Mouse (Mus musculus) CD4-positive, CD25-positive, alpha-beta regulatory T cell, adult 2 months (primary cell): ENCODE data around the gene Fam102a.

Source experiments
- DNase-seq: peaks from one replicate; pipeline ENCODE4 v3.0.0-alpha.2; 2012; ENCODE audit warnings: low read depth, low spot score

Fam102a gene

DNA sequence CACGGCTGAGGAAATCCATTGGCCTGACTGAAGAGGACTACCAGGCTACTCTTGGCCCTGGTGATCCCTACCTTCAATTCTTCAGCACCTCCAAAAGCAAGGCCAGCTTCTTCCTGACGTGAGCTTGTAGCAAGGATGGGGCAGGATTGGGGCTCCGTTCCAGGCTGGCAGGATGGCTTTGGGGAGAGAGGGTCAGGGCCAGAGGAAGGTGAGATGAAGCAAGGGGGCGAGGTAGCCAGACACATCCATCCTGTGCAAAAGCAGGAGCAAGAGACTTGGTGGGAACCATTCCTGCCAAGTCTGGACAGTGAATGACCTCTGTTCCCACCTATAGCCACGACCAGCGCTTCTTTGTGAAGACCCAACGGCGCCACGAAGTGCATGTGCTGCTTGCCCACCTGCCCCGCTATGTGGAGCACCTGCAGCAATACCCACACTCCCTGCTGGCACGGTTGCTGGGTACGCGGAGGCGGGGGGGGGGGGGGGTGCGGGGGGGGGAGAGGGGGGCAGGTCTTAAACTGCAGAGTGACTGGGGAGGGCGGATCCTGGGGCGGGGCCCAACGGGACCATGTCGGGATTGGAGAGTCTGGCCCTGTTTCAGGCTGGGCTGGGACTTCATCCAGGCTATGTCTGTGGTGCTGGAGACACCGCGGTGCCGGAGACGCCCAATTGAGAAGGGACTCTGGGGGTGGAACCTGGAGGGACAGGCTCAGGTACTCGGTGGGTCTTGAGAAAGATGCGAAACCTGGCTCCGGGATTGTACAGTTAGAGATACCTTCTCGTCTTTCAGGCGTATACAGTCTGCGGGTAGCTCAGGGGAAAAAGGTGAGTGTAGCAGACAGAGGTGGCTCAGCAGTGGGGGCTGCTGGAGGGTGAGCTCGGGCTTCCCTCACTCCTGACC, 43.3 kb downstream of the Fam102a start:
- no peak for DNase-seq

- DNase-seq = no peak
Measured at GRCm38 (mm10) chr2:32581450-32582095, 46.4 kb downstream of the Fam102a start.

DNA sequence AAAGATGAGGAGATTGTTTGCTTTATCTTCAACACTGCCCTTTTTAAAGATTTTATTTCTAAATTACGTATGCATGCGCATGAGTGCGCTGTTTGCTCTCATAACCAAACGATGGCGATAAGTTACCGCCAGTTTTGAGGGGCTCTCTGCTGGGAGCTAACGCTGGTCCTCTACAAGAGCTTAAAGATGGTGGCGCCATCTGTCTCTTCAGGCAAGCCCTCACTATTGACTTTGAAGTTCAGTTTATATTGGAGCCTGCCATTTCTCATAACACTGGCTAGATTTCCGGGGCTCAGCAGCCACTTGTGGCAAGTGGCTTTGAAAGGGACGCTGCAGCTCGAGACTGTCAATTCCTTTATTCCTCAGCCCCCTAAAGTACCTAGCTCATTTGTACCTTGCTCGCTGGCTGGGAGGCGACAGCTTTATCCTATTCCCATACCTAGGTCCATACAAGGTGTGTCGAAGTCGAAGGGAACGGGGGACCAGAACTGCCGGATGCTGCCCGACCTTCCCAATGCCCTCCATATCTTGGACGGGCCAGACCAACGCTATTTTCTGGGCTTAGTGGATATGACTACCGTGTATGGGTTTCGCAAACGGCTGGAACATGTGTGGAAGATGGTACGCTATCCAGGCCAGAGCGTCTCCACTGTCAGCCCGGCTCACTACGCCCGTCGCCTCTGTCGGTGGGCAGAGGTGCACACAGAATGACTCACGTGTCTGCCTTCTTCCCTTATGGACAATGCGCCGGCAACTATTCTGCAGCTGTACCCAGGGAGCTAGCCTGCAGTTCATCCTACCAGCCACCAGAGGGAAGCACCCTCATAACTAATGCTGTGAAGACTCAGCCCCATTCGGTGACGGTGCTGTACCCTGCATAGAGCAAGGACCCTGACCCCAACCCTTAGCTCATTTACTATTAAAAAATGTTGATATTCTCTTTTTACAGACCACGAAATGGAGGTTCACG, 48.0 kb downstream of the Fam102a start:
- DNase-seq = peak; percentile 89

DNA sequence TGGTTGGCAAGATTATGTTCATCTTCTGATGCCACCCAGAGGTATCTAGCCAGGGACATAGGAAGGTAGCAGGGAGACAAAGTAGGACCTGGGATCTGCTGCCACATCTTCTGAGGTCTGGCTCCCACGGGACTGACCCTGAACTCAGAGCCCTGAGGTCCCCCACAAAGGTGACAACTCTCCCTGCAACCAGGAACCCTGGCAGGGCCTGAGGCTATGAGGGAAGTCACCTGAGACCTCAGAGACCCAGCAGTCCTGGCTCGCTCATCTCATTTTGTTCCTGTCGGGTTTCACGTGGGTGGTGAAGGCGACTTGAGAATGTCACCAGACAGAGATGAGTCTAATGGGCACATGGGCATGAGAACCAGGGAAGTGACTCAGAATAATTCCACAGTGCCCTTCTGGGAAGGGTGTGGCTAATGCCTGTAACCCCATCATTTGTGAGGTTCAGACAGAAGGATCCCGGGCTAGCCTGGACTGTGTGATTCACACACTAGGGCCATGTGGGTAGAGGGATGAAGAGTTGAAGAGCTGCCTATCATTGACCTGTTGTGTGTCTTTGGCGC, 50.1 kb downstream of the Fam102a start:
- DNase-seq = no peak

GRCm38 (mm10) chr2:32586871-32587351, 51.8 kb downstream of the Fam102a start, which contains the start of gene St6galnac4:
Gene St6galnac4, plus strand, starts transcription at chr2:32587095.
- peak; percentile 98 for DNase-seq

DNA sequence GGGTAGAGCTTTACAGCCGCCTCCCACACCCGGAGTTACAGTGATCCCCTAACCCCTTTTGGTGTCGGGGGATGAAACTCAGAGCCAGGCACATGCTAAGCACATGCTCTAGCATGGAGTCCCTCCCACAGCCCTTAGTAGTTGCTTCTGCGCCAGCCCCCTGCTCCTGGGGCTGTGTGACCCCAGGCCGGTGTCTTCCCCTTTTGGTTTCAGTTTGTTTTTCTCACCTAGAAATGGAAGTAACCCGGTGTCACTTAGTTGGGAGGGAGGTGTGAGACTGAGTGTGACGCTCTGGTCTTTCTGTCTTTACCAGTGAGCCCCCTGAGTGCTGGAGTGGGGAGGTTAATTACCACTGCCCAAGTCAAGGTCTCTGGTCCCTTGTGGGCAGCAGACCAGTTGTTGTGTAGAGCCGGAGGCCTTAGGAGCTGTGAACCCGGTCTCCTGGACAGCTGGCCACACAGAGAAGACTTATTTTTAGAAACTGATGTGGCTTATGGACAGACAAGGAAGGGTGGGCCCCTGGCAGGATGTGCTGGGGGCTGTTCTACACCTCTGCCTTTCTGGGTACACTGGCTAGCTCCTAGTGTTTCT, 52.7 kb downstream of the Fam102a start:
- peak; percentile 71 for DNase-seq

DNA sequence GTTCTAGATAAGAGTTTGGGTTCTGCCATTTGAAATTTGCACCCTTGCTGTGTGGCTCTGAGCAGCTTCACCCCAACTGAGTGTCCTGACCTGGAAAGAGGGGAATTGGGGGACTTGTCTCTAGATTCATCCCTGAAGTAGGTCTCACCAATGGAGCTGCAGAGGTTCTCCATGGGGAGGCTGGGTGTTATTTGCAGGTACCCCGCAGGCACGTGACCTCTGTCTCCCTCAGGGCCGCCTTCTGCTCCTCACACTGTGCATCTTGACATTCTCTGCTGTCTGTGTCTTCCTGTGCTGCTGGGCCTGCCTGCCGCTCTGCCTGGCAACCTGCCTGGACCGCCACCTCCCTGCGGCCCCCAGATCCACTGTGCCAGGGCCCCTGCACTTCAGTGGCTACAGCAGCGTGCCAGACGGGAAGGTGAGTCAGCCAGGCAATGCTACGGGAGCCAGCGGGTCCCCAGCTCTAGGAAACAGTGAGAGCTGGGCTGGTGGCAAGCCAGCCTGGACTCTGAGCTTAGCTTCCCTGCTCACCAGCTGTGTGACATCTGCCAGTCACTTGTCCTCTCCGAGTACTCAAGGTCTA, 54.2 kb downstream of the Fam102a start:
- DNase-seq = no peak

GRCm38 (mm10) chr2:32590224-32590623, 55.1 kb downstream of the Fam102a start:
- no peak for DNase-seq

DNA sequence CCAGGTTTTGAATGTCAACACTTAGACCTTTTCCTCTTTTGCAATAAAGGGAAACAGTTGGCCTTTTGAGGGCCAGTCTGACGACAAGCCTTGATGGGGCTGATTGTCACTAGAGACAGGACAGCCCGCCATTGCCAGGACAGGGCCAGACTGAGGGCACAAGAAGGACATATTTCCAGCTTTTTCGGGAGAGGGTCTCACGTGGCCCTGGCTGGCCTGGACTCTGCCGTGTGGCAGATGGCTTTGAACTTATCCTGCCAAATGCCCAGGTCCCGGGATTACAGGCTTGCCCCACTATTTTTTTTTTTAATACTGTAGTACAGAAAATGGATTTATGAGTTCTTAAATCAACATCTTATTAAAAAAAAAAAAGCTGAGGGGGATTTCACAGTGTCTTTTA, 56.1 kb downstream of the Fam102a start:
- no peak for DNase-seq

GRCm38 (mm10) chr2:32596725-32597124, 61.6 kb downstream of the Fam102a start:
- DNase-seq = no peak

DNA sequence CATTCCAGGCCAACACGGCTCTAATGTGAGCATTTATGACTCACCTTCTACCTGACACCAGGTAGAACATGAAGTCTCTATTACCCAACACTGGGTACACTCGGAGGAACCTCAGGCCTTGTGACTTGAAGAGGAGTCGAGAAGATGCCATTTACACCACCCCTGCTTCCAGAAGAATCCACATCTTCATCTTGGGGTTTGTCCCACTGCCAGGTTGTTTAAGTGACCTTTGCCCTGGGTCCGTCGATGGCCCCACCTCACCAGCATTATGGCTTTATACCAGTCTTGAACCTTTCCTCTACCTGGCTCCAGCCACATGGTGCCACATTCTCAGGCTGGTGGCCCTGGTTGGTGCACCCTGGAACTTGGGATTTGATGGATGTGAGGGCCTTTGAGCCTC, 62.1 kb downstream of the Fam102a start:
- no peak for DNase-seq

DNA sequence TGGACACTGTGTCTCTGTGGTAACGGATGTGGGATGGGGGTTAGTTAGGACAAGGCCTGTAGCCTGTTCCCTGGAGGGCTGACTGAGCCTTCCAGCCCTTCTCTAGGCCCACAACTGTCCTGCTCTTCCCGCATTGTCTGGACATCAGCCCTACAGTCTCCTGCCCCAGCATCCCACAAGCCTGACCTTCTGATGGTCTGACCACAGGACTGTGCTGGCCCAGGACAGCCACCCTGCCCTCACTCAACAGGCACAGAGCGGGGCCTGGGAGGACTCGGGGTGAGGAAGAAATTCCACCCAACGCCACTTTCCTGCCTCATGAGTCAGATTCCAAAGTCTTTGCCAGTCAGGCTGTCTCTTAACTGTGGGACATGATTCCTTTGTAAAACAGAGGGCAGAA, 62.6 kb downstream of the Fam102a start:
- no peak for DNase-seq

- no peak for DNase-seq
Measured at GRCm38 (mm10) chr2:32598506-32598905, 63.4 kb downstream of the Fam102a start.

GRCm38 (mm10) chr2:32599409-32599808, 64.3 kb downstream of the Fam102a start, which contains the start of gene St6galnac6:
Gene St6galnac6, plus strand, starts transcription at chr2:32599709.
- DNase-seq = no peak

GRCm38 (mm10) chr2:32601417-32602065, 66.4 kb downstream of the Fam102a start:
- peak; percentile 68 for DNase-seq

- peak; percentile 91 for DNase-seq
Measured at GRCm38 (mm10) chr2:32602600-32603054, 67.5 kb downstream of the Fam102a start.

- DNase-seq = no peak
Measured at GRCm38 (mm10) chr2:32604631-32605030, 69.5 kb downstream of the Fam102a start.

DNA sequence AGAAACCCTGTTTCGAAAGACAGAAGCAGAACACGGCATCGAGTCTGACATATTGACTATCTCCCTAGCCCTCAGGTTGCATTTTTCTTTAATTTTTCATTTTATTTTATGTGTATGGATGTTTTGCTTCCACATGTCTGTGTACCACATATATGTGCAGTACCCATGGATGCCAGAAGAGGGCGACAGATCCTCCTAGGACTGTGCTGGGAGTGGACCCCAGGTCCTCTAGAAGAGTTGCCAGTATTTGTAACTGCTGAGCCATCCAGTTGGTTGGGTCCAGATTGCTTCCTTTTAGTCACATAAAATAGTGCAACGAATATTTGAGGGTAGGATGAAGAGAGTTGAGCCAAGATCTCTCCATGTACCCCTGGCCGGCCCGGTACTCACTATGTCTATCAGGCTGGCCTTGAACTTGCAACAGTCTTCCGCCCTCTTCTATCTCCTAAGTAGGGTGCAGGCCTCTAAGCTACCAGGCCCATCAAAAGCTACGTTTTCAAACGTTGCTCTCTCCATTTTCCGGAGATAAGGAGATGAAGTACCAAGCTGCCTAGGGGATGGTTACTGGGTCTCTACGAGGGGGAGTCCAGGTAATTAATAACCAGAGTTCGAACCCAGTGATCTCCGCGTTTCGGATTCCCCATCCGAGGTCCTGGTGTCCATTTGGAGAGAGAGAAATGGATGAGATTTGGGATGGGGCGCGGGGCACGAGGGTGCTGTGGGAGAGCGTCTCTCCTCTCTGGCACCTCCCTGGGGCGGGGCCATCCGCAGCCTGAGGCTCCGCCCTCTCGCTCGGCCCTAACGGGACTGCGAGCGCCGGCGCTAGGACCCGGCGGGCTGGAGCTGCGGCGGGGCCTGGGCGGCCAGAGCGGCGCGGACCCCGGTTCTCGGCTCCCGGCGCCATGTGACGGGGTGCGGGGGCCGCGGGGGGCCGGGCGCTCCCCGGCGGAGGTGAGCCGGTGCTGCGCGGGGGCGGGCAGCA, 71.3 kb downstream of the Fam102a start:
- peak; percentile 82 for DNase-seq
